Mouse (Mus musculus): ENCODE data around the gene Ntng1. TPM values are rescaled to one million over a fixed set of nuclear protein-coding genes. Genes with fewer than 3 reads are reported as not detected.

Gene Ntng1
- total and polyA plus RNA-seq, 3 experiments: 0.06 to 0.07 TPM; not detected in 1

DNA sequence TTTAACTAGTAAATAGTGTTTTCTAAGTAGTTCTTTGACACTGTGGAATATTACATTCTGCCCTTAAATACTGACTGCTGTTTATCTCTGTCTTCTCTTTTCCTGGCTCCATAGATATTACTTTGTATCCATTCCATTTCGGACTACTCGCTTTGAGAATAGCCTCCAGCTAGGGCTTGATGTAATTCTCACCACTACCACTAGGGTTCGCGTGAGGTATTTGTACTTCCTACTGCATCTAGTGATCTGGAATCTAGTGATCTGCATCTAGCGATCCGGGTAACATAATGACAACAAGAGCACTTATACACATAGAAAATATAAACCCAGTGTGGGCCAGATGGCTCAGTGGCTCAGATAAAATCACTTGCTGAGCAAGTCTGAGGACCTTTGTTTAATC lies 14.2 kb downstream of the Ntng1 start:
- WGBS: 52% methylated on average over 6 of the region's 6 CpGs
- Histone ChIP-seq H3K9ac (ENCODE audit: low read depth, low read length) (no peak overlapping the region), H3K79me2 (replicated peaks; ENCODE audit: control insufficient read depth, insufficient read depth, low read length) (no peaks in the 10 kb centered on the region), H3K27ac (no peak overlapping the region), H3K36me3 (ENCODE audit: control insufficient read depth, insufficient read depth, low read length) (no peaks in the 10 kb centered on the region), H3K4me3 (no peak overlapping the region), H3K4me1 (ENCODE audit: control insufficient read depth, insufficient read depth, low read length) (no peaks in the 10 kb centered on the region), H3K27me3 (ENCODE audit: control insufficient read depth, insufficient read depth, low read length) (no peaks in the 10 kb centered on the region)
- TF ChIP-seq CTCF (IDR thresholded peaks at IDR 0.05) (peak; percentile 56), EP300 (IDR thresholded peaks at IDR 0.05; ENCODE audit: insufficient read depth, low read depth, low read length) (no peak), POLR2A (IDR thresholded peaks at IDR 0.05; ENCODE audit: insufficient read depth, low read depth, low read length) (no peak)
- DNase-seq: no peak
- intact Hi-C loops (cut with DNase I): no loop called here

DNA sequence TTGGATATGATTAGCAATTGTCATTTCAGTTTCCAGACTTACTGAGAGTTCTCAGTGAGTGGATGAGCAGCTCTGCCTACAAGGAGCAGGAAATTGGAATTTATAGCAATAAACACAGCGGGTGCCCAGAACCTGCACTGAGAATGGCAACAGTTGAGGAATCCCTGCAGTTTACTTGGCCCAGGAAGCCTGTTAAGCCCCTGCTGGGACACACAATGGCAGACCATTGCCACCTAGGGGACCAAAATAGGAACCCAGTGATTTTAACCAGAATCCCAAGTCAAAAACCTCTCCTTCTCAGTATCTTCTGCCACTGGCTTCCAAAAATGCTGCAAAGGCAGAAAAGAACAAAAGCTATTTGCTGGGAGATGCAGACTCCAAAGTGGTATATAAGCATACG lies 37.8 kb downstream of the Ntng1 start:
- no peak for DNase-seq
- 45% methylated on average over 2 of the region's 2 CpGs for WGBS
- Histone ChIP-seq H3K27me3 (ENCODE audit: control insufficient read depth, insufficient read depth, low read length) (no peaks in the 10 kb centered on the region), H3K79me2 (replicated peaks; ENCODE audit: control insufficient read depth, insufficient read depth, low read length) (no peaks in the 10 kb centered on the region), H3K4me3 (no peak overlapping the region), H3K9ac (ENCODE audit: low read depth, low read length) (no peak overlapping the region), H3K27ac (no peak overlapping the region), H3K36me3 (ENCODE audit: control insufficient read depth, insufficient read depth, low read length) (no peaks in the 10 kb centered on the region), H3K4me1 (ENCODE audit: control insufficient read depth, insufficient read depth, low read length) (no peaks in the 10 kb centered on the region)
- intact Hi-C loops (cut with DNase I): no loop called here
- TF ChIP-seq POLR2A (IDR thresholded peaks at IDR 0.05; ENCODE audit: insufficient read depth, low read depth, low read length): no peak
- peak; percentile 34; the same call in 1 of the 2 replicates for TF ChIP-seq CTCF (IDR thresholded peaks at IDR 0.05)

DNA sequence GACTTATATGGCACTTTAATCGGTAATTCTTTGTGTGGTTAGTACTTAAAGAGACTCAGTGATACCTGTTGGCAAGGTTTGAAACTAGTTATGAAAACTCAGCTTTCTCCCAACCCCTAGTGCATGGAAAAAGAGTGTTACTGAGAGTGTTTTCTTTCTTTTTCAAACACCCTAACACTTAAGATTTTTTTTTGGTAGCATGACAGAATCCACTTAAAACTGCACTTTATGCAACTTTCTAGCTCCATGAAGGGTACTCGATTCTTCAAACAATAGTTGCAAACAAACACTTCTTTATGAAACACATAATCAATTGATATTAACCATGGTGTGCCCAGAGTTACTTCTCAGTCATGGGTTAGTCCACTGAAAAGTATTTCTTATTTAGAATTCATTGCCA lies 49.4 kb downstream of the Ntng1 start:
- Histone ChIP-seq H3K27me3 (ENCODE audit: control insufficient read depth, insufficient read depth, low read length) (no peaks in the 10 kb centered on the region), H3K4me1 (ENCODE audit: control insufficient read depth, insufficient read depth, low read length) (no peaks in the 10 kb centered on the region), H3K4me3 (no peak overlapping the region), H3K36me3 (ENCODE audit: control insufficient read depth, insufficient read depth, low read length) (no peaks in the 10 kb centered on the region), H3K79me2 (replicated peaks; ENCODE audit: control insufficient read depth, insufficient read depth, low read length) (no peaks in the 10 kb centered on the region), H3K9ac (ENCODE audit: low read depth, low read length) (no peak overlapping the region), H3K27ac (no peak overlapping the region)
- intact Hi-C loops (cut with DNase I): no loop called here
- TF ChIP-seq POLR2A (IDR thresholded peaks at IDR 0.05; ENCODE audit: insufficient read depth, low read depth, low read length): no peak
- TF ChIP-seq CTCF (IDR thresholded peaks at IDR 0.05): no peak
- TF ChIP-seq EP300 (IDR thresholded peaks at IDR 0.05; ENCODE audit: insufficient read depth, low read depth, low read length): no peak
- WGBS: 65% methylated on average over 2 of the region's 2 CpGs
- no peak for DNase-seq

DNA sequence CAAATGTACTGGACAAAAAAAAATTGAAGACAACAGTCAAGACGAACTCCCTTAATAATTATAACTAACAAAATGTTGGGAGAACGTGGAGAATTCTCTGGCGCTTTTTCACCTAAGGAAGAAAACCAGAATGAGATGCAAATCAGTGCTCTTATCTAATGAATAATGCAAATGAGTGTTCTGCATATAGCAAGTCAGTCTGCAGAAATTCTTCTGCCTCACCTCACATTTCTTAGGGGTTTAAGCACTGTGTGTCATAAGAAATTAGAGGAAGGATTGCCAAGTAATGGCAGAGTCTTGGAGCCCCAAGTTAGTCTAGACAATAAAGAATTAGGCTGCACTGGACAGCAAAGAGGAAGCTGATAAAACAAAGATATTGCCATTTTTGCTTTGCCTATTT lies 49.8 kb downstream of the Ntng1 start:
- no peak for TF ChIP-seq CTCF (IDR thresholded peaks at IDR 0.05)
- TF ChIP-seq EP300 (IDR thresholded peaks at IDR 0.05; ENCODE audit: insufficient read depth, low read depth, low read length): no peak
- no peak for TF ChIP-seq POLR2A (IDR thresholded peaks at IDR 0.05; ENCODE audit: insufficient read depth, low read depth, low read length)
- Histone ChIP-seq H3K36me3 (ENCODE audit: control insufficient read depth, insufficient read depth, low read length) (no peaks in the 10 kb centered on the region), H3K9ac (ENCODE audit: low read depth, low read length) (no peak overlapping the region), H3K79me2 (replicated peaks; ENCODE audit: control insufficient read depth, insufficient read depth, low read length) (no peaks in the 10 kb centered on the region), H3K27ac (no peak overlapping the region), H3K27me3 (ENCODE audit: control insufficient read depth, insufficient read depth, low read length) (no peaks in the 10 kb centered on the region), H3K4me3 (no peak overlapping the region), H3K4me1 (ENCODE audit: control insufficient read depth, insufficient read depth, low read length) (no peaks in the 10 kb centered on the region)
- DNase-seq: no peak
- WGBS: 71% methylated on average over 3 of the region's 3 CpGs
- intact Hi-C loops (cut with DNase I): no loop called here

DNA sequence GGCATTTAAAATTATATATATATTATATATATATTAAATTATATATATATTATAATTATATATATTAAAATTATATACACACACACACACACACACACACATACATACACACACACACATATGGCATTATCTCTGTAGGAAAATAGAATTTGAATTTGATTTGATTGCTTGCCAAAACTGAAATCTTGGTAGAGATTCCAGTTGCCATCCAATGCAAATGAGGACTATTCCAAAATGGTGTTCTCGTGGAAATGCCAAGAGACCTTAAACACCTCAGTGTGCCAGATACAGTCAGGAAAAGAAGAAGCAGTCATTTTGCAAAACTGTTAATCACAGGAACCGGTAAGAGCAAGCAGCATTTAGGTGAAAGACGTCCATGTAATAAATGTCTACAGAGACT lies 51.3 kb downstream of the Ntng1 start:
- Histone ChIP-seq H3K4me1 (ENCODE audit: control insufficient read depth, insufficient read depth, low read length) (no peaks in the 10 kb centered on the region), H3K4me3 (no peak overlapping the region), H3K27ac (no peak overlapping the region), H3K79me2 (replicated peaks; ENCODE audit: control insufficient read depth, insufficient read depth, low read length) (no peaks in the 10 kb centered on the region), H3K9ac (ENCODE audit: low read depth, low read length) (no peak overlapping the region), H3K27me3 (ENCODE audit: control insufficient read depth, insufficient read depth, low read length) (no peaks in the 10 kb centered on the region), H3K36me3 (ENCODE audit: control insufficient read depth, insufficient read depth, low read length) (no peaks in the 10 kb centered on the region)
- no peak for DNase-seq
- intact Hi-C loops (cut with DNase I): no loop called here
- no peak for TF ChIP-seq EP300 (IDR thresholded peaks at IDR 0.05; ENCODE audit: insufficient read depth, low read depth, low read length)
- TF ChIP-seq POLR2A (IDR thresholded peaks at IDR 0.05; ENCODE audit: insufficient read depth, low read depth, low read length): no peak
- TF ChIP-seq CTCF (IDR thresholded peaks at IDR 0.05): no peak
- 88% methylated on average over 3 of the region's 3 CpGs for WGBS

DNA sequence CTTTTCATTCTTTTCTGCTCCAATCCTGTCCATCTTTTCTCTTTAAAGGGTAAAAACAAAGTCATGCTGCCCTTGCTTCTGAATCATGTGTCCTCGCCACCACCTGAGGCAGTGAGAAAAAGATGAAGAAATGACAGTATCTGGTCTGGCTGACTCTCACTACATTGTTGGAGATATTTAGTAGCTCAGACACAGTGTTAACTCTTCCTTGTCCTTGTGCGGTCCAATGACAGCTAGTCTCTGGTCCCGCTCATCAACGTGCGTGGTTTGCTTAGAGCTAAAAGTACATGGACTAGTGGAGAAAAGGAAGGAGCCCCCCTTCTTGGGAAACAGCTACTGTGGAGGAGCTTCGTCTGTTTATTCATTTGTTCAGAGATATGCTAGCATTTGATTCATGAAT lies 56.6 kb downstream of the Ntng1 start:
- Histone ChIP-seq H3K4me3 (no peak overlapping the region), H3K36me3 (ENCODE audit: control insufficient read depth, insufficient read depth, low read length) (no peaks in the 10 kb centered on the region), H3K79me2 (replicated peaks; ENCODE audit: control insufficient read depth, insufficient read depth, low read length) (no peaks in the 10 kb centered on the region), H3K4me1 (ENCODE audit: control insufficient read depth, insufficient read depth, low read length) (no peaks in the 10 kb centered on the region), H3K27me3 (ENCODE audit: control insufficient read depth, insufficient read depth, low read length) (no peaks in the 10 kb centered on the region), H3K9ac (ENCODE audit: low read depth, low read length) (no peak overlapping the region), H3K27ac (no peak overlapping the region)
- no peak for DNase-seq
- no peak for TF ChIP-seq POLR2A (IDR thresholded peaks at IDR 0.05; ENCODE audit: insufficient read depth, low read depth, low read length)
- no peak for TF ChIP-seq CTCF (IDR thresholded peaks at IDR 0.05)
- no peak for TF ChIP-seq EP300 (IDR thresholded peaks at IDR 0.05; ENCODE audit: insufficient read depth, low read depth, low read length)
- WGBS: 70% methylated on average over 6 of the region's 6 CpGs
- intact Hi-C loops (cut with DNase I): no loop called here

Measured in heart, adult 2 months (tissue).